ENCODE assay signal across 8 mouse cellular contexts in the genomic region with DNA sequence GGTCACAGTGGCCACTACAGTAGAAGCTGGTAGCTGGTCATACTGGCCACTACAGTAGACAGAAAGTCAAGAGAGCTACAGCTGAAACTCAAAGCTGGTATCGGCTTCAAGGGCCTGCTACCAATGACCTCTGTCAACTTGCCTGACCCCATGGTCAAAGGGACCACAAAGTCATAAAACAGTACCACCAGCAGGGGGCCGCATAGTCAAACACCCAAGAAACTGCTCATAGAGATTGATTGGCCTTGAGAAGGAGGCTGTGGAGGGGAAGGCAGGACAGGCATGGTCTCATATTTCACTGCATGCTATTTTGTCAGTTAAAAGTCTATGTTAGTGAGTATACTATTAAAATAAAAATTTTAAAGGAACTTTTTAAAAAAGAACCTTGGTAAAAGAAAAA. TPM values are rescaled to one million over a fixed set of nuclear protein-coding genes. Genes with fewer than 3 reads are reported as not detected.
DNase-seq lines count a peak whose midpoint lies in the region; ATAC-seq and TF ChIP-seq lines count a peak whose summit lies in the region.

No protein-coding gene starts in this region.

- no peak overlapping the region for H3K4me3 ChIP-seq in hindbrain, embryonic 11.5 days (ENCODE audit: low read depth, low read length)
- H3K4me3 ChIP-seq in hindbrain, embryonic 14.5 days (replicated peaks; ENCODE audit: low read length) = no peak overlapping the region
- H3K4me3 ChIP-seq in E14TG2a.4 (replicated peaks; ENCODE audit: low read length) = no peak overlapping the region
- H3K4me3 ChIP-seq in intestine, embryonic 15.5 days (replicated peaks) = no peak overlapping the region

- H3K27ac ChIP-seq in hindbrain, embryonic 11.5 days (ENCODE audit: low read depth, low read length) = no peak overlapping the region
- no peak overlapping the region for H3K27ac ChIP-seq in hindbrain, embryonic 14.5 days
- H3K27ac ChIP-seq in intestine, embryonic 15.5 days = no peak overlapping the region

- DNase-seq in hindbrain, embryonic 11.5 days (ENCODE audit: low spot score) = peak; percentile 54
- no peak for DNase-seq in hindbrain, embryonic 14.5 days (ENCODE audit: low spot score)
- DNase-seq in brain, embryonic 14.5 days (ENCODE audit: low read depth) = peak; percentile 9
- peak; percentile 79 for DNase-seq in lung, postnatal 14 days
- DNase-seq in thymus, postnatal 25 days = peak; percentile 58

- no peak; the same call in 1 of the 2 replicates for ATAC-seq in hindbrain, embryonic 11.5 days (ENCODE audit: low FRiP score)
- no peak for ATAC-seq in hindbrain, embryonic 14.5 days (ENCODE audit: low FRiP score)
- peak; percentile 42 to 56; a peak in 3 of 4 replicates for ATAC-seq in hematopoietic stem cell, adult 5-6 weeks (replicated peaks in 1 of 2; ENCODE audit: insufficient read depth in 1 of 2, low FRiP score in 2 of 2, low TSS enrichment in 1 of 2, low read depth in 1 of 2, poor library complexity in 2 of 2, severe bottlenecking in 2 of 2)
- ATAC-seq in intestine, embryonic 15.5 days = no peak

- H3K36me3 ChIP-seq in hindbrain, embryonic 11.5 days (ENCODE audit: control insufficient read depth, insufficient read depth, low read length) = no peaks in the 10 kb centered on the region
- H3K36me3 ChIP-seq in hindbrain, embryonic 14.5 days (replicated peaks; ENCODE audit: control insufficient read depth, insufficient read depth) = no peaks in the 10 kb centered on the region
- no peaks in the 10 kb centered on the region for H3K36me3 ChIP-seq in E14TG2a.4 (ENCODE audit: insufficient read depth, low read length)
- no peaks in the 10 kb centered on the region for H3K36me3 ChIP-seq in intestine, embryonic 15.5 days

- H3K27me3 ChIP-seq in hindbrain, embryonic 11.5 days (ENCODE audit: control insufficient read depth, insufficient read depth, low read length) = no peaks in the 10 kb centered on the region
- H3K27me3 ChIP-seq in hindbrain, embryonic 14.5 days (ENCODE audit: control insufficient read depth, insufficient read depth, low read length) = no peaks in the 10 kb centered on the region
- no peaks in the 10 kb centered on the region for H3K27me3 ChIP-seq in E14TG2a.4 (ENCODE audit: insufficient read depth, low read length)
- H3K27me3 ChIP-seq in intestine, embryonic 15.5 days (replicated peaks) = no peaks in the 10 kb centered on the region

- no peak overlapping the region for H3K4me2 ChIP-seq in hindbrain, embryonic 11.5 days (replicated peaks; ENCODE audit: low read depth, low read length)
- no peak overlapping the region for H3K4me2 ChIP-seq in hindbrain, embryonic 14.5 days (replicated peaks)
- H3K4me2 ChIP-seq in intestine, embryonic 15.5 days (replicated peaks) = no peak overlapping the region

- WGBS in hindbrain, embryonic 11.5 days = 19% methylated on average over 2 of the region's 2 CpGs
- WGBS in hindbrain, embryonic 14.5 days = 18% methylated on average over 2 of the region's 2 CpGs
- 27% methylated on average over 2 of the region's 2 CpGs for WGBS in intestine, embryonic 15.5 days

- no peaks in the 10 kb centered on the region for H3K4me1 ChIP-seq in hindbrain, embryonic 11.5 days (replicated peaks; ENCODE audit: control insufficient read depth, insufficient read depth, low read length)
- H3K4me1 ChIP-seq in hindbrain, embryonic 14.5 days (replicated peaks; ENCODE audit: control insufficient read depth, insufficient read depth, low read length) = no peaks in the 10 kb centered on the region
- H3K4me1 ChIP-seq in E14TG2a.4 (replicated peaks; ENCODE audit: low read depth, low read length) = no peaks in the 10 kb centered on the region
- no peaks in the 10 kb centered on the region for H3K4me1 ChIP-seq in intestine, embryonic 15.5 days (replicated peaks)

- H3K9ac ChIP-seq in hindbrain, embryonic 11.5 days (ENCODE audit: low read depth, low read length) = no peak overlapping the region
- no peak overlapping the region for H3K9ac ChIP-seq in hindbrain, embryonic 14.5 days
- no peak overlapping the region for H3K9ac ChIP-seq in intestine, embryonic 15.5 days

- peak; percentile 24; the same call in 1 of the 2 replicates for TF ChIP-seq CTCF in E14TG2a.4 (conservative IDR thresholded peaks at IDR 0.05; ENCODE audit: low read length)
- no peak for TF ChIP-seq CTCF in brain, embryonic 14.5 days (IDR thresholded peaks at IDR 0.05; ENCODE audit: borderline replicate concordance, extremely low read depth, insufficient read depth, insufficient read length)

- H3K9me3 ChIP-seq in hindbrain, embryonic 11.5 days (ENCODE audit: control insufficient read depth, low read length) = no peaks in the 10 kb centered on the region
- H3K9me3 ChIP-seq in hindbrain, embryonic 14.5 days (ENCODE audit: control insufficient read depth, low read length) = no peaks in the 10 kb centered on the region
- no peaks in the 10 kb centered on the region for H3K9me3 ChIP-seq in E14TG2a.4 (ENCODE audit: low read length)
- no peaks in the 10 kb centered on the region for H3K9me3 ChIP-seq in intestine, embryonic 15.5 days

- no peak for TF ChIP-seq POLR2A in brain, embryonic 14.5 days (IDR thresholded peaks at IDR 0.05; ENCODE audit: borderline replicate concordance, extremely low read depth, insufficient read depth, insufficient read length, poor library complexity, severe bottlenecking)

RNA-seq across cellular contexts. Expression of a gene that starts 27.5 kb away (rescaled TPM):
- polyA plus RNA-seq in hindbrain, embryonic 11.5 days (2014; fragmentation: Nextera tagmentation; extraction: Ambion mirVana) = 53.0 and 55.3 TPM in 2 replicates
- 40.8 and 46.1 TPM in 2 replicates for polyA plus RNA-seq in hindbrain, embryonic 14.5 days (2014; fragmentation: Nextera tagmentation; extraction: Ambion mirVana)
- polyA plus RNA-seq in brain, embryonic 14.5 days (2012; rRNA removed) = 22.4 and 29.1 TPM in 2 replicates
- 10.6 and 10.7 TPM in 2 replicates for total RNA-seq in hematopoietic stem cell, adult 5-6 weeks (2017)
- 78.0 and 89.6 TPM in 2 replicates for polyA plus RNA-seq in intestine, embryonic 15.5 days (2015; fragmentation: Nextera tagmentation; extraction: Ambion mirVana)

RNA-seq across cellular contexts. Expression of a gene that starts 56.1 kb away (rescaled TPM):
- 221 and 230 TPM in 2 replicates for polyA plus RNA-seq in hindbrain, embryonic 11.5 days (2014; fragmentation: Nextera tagmentation; extraction: Ambion mirVana)
- polyA plus RNA-seq in hindbrain, embryonic 14.5 days (2014; fragmentation: Nextera tagmentation; extraction: Ambion mirVana) = 105 and 106 TPM in 2 replicates
- polyA plus RNA-seq in brain, embryonic 14.5 days (2012; rRNA removed) = 44.6 and 59.2 TPM in 2 replicates
- total RNA-seq in hematopoietic stem cell, adult 5-6 weeks (2017) = 193 and 245 TPM in 2 replicates
- 62.9 and 75.2 TPM in 2 replicates for polyA plus RNA-seq in intestine, embryonic 15.5 days (2015; fragmentation: Nextera tagmentation; extraction: Ambion mirVana)

Comparison
In these comparisons a context has a peak if more than half of its experiments do, and no peak if none do; other contexts are left out.
1. ATAC-seq: peak in hematopoietic stem cell, adult 5-6 weeks (2 of 2); none in hindbrain, embryonic 11.5 days (single experiment), hindbrain, embryonic 14.5 days (single experiment) and intestine, embryonic 15.5 days (single experiment).